Mouse (Mus musculus) layer of hippocampus, adult 2 months (tissue): ENCODE measurements around the gene Rfx3. TPM values are rescaled to one million over a fixed set of nuclear protein-coding genes. Genes with fewer than 3 reads are reported as not detected.

Source experiments
- DNase-seq, 2 experiments: peaks; one replicate each; pipeline ENCODE4 v3.0.0; 2022; ENCODE audit warnings: low spot score in 2 of 2
- H3K27ac ChIP-seq: fragments of 200-600 bp; 2 replicates; pipeline ENCODE4 v1.8.1; 2022
- H3K4me3 ChIP-seq: fragments of 200-600 bp; 2 replicates; pipeline ENCODE4 v1.8.1; 2022; ENCODE audit warnings: mild to moderate bottlenecking
- CTCF ChIP-seq: fragments of 200-600 bp; conservative IDR thresholded peaks from 2 replicates; pipeline ENCODE4 v1.8.1; 2022; ENCODE audit warnings: antibody characterized with exemption, mild to moderate bottlenecking, moderate library complexity
- total RNA-seq, 2 experiments: library from RNA; stranded (reverse); gene quantifications; 2 replicates each; pipeline ENCODE4 v1.2.3; 2021

The Rfx3 gene
- total RNA-seq, 2 experiments from 2014 or later, result 142 to 150 TPM

DNA sequence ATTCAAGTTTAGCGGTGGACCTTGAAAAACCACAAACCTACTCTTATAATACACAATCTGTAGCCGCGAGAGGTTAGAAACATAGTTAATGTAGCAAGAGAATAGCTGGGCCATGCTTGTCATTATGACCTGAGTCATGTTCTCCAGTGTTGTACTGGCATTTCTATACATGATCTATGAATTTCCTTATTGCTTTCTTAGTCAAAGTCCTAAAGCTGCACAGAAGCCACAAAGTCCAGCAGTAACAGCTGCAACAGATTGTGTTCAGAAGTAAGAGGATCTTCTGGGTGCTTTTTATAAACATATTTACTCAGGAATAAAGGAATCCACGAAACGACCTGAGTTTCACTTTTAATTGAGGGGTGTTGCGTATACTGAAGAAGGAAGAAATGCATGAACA is 109.3 kb downstream of the Rfx3 start:
- Histone ChIP-seq H3K27ac (no peak overlapping the region), H3K4me3 (no peak overlapping the region)
- no peak for TF ChIP-seq CTCF
- DNase-seq, result no peak

DNA sequence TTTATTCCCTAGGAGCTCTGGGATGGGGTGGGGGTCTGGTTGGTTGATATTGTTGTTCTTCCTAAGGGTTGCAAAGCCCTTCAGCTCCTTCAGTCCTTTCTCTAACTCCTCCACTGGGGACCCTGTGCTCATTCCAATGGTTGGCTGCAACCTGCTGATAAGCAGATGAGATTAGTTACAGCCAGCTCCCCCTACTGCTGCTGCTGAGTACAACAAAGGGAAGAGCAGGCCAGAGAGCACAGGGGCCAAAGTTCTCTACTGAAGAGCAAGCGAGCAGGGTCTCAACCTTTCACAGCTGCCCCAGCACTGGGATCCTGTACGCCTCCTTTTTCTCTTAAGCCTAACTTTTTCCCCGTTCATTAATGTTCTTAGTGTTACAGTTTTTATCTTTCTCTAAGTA is 126.4 kb downstream of the Rfx3 start:
- DNase-seq, result no peak
- Histone ChIP-seq H3K27ac (no peak overlapping the region), H3K4me3 (no peak overlapping the region)
- peak; percentile 41 for TF ChIP-seq CTCF

DNA sequence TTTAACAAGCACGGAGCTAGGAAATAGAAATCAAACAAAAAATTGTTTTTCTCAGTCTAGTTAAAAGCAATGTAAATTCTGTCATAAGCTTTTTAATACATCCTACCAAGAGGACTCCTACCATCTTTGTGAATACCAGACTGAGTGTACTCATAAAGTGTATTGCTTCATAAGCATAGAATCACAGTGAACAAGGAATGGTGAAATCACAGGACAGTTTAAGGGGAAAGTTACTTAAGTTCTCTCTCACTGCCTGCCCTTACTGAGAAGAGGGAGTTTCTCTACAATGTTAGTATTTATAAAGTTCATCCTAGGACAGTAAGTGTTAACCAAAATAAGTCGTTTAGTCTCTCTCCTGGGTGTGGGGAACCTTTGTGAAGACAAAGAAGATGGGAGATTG is 133.5 kb downstream of the Rfx3 start:
- no peak for TF ChIP-seq CTCF
- DNase-seq, result no peak
- no peak overlapping the region for H3K4me3 ChIP-seq
- H3K27ac ChIP-seq, result no peak overlapping the region

DNA sequence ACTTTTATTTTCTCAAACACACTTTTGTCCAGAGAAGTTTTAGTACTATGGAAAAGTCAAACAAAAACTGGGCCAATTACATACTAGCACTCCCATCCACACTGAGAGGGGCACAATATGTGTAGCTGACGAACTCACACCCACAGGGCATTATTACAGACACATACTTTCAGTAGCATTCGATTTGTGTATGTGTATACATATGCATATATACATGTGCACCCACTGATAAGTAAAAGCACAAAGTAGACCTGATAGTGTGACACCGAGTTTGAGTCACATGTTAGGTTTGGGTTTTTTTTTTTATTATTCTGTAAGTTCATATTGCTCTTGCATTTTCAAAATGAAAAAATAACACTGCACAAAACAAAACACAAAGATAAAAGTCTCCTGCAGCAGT is 140.2 kb downstream of the Rfx3 start:
- H3K4me3 ChIP-seq, result no peak overlapping the region
- no peak for TF ChIP-seq CTCF
- no peak overlapping the region for H3K27ac ChIP-seq
- DNase-seq, result no peak

DNA sequence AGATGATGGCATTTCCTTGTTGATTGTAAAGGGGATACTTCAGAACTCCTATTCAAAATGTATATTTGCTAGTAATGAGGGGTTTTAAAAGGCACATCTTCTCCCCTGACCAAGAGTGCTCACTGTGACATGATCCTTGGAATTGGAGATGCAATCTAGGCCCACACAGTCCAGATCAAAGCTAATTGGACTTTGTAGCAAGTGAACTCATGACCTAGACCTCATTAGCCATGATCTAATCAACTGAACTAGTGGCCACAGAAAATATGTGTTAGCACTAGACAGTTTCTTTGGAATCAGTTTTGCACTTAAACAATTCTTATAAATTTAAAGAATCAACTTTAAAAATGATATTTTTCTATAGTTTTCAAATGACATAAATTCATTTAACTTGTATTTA is 151.3 kb downstream of the Rfx3 start:
- no peak for DNase-seq
- H3K4me3 ChIP-seq, result no peak overlapping the region
- no peak for TF ChIP-seq CTCF
- no peak overlapping the region for H3K27ac ChIP-seq

DNA sequence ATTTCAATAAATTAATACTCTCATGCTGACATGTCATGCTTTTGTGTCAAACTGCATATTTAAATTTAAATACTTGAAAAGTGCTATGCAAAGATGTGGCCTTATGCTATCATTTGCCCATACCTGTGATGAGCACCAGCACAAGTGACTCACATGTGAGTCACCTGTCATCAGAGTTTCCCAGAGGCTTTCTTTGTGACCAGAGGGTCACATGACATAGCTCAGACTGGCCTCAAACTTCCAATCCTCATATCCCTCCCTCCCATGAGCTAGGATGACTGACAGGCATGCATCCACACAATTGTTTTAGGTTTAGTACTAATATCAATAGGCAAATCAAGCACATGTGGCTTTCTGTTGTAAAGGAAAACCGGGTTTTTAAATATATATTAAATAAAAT is 162.0 kb downstream of the Rfx3 start:
- no peak overlapping the region for H3K4me3 ChIP-seq
- no peak for DNase-seq
- H3K27ac ChIP-seq, result no peak overlapping the region
- no peak for TF ChIP-seq CTCF

DNA sequence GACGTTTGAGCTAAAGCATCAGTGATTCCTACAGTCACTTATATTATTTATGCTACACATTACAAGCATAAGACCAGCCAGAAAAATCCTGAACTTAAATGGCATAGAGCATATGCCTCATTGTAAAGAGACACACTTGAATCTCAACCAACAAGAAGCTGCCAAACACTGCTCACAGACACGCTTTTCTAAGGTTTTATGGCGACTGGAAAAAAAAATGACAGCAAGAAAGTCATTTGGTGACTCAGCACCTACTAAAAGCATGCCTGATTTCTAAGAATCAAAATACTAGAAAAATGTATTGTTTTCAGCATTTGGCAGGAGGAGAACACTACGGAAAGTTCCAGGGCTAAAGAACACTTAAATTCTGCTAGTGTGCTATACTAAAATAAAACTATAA is 163.9 kb downstream of the Rfx3 start:
- Histone ChIP-seq H3K27ac (no peak overlapping the region), H3K4me3 (no peak overlapping the region)
- no peak for TF ChIP-seq CTCF
- no peak for DNase-seq

DNA sequence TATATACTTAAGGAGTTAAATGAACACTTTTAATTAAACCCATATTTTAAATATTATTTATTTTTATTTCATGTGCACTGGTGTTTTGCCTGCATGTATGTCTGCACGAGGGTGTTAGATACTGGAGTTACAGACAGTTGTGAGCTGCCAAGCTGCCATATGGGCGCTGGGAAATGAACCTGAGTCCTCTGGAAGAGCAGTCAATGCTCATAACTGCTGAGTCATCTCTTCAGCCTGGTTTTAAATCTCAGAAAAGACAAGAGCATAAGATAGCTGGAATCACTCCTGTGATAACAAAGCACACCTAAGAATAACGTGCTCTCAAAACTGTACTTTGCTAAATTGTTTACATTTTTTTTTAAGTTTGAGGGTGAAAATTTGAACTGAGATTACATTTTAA is 172.3 kb downstream of the Rfx3 start:
- TF ChIP-seq CTCF, result no peak
- DNase-seq, result no peak
- H3K27ac ChIP-seq, result no peak overlapping the region
- no peak overlapping the region for H3K4me3 ChIP-seq

DNA sequence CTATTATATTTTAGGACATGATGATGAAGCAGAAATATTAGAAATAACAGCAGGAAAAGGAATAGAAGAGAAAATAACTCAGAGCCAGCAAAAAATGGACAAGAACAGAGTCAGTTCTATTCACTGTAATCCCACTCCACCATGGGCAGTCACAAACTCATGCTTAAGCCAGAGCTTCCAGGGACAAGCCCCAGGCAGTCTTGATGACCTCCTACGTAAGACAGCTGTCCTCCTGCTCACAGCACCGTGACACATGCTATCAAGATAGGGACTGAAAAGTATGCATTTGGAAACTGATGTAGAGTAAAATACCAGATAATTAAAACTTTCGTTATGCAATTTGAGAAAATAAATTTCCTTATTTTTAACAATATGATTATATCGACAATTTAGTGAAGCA is 172.9 kb downstream of the Rfx3 start:
- Histone ChIP-seq H3K27ac (no peak overlapping the region), H3K4me3 (no peak overlapping the region)
- no peak for TF ChIP-seq CTCF
- DNase-seq, result no peak

DNA sequence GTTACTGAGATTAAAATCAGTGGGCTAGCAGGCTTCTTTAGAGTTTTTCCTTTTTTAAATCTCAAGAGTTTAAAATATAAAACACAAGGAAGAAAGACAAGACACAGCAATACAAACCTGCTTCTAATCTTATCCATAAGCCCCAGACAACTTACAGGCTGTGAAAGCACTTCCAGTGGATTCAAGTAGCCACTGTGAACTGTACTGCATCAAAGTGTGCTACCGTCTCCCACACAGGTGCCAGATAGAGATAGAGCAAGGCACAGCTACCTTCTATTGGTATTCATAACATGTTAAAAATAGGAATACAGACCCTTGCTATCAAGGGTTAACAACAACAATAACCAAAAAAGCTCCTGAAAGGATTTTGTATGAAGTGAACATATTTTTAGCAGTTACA is 178.5 kb downstream of the Rfx3 start:
- H3K4me3 ChIP-seq, result no peak overlapping the region
- H3K27ac ChIP-seq, result no peak overlapping the region
- DNase-seq, result no peak
- TF ChIP-seq CTCF, result no peak

DNA sequence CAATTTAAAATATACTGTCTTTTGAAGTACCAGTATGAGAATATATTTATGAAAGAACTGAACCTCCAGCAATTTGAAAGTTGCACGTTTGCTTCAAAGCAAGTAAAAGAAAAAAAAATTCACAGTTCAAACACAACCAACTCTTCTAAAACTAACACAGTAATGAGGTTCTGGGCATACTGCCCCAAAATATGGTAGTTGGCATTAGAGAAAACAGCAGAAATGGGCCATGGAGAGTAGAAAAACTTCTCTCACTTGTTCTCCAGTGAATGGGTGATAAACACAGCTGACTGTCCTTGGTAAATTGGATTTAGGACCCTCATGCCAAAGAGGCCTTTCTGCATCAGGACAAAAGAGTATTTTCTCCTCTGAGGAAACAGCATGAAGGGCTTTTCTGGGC is 182.7 kb downstream of the Rfx3 start:
- DNase-seq, result peak in 1 of 2 experiments; percentile 23
- Histone ChIP-seq H3K27ac (peak overlapping the region; percentile 21), H3K4me3 (no peak overlapping the region)
- no peak for TF ChIP-seq CTCF

DNA sequence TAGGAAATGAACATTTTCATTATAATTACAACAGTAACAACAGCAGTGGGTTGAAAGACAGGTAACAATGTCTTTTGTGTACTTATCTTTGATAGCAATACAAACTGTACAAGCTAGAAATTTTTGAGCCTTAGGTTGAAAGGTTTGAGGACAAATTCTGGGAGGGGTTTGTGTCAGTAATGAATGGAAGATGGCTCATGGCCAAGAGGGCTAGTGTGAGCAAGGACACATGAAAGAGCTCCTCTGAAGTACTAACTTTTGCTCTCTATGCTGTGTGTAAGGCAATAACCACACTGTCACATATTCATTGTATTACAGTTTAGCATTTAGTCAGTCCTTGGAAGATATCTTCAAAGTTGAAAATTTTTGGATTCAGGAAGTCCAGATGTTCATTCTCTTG is 193.3 kb downstream of the Rfx3 start:
- H3K4me3 ChIP-seq, result no peak overlapping the region
- no peak overlapping the region for H3K27ac ChIP-seq
- no peak for TF ChIP-seq CTCF
- DNase-seq, result no peak

DNA sequence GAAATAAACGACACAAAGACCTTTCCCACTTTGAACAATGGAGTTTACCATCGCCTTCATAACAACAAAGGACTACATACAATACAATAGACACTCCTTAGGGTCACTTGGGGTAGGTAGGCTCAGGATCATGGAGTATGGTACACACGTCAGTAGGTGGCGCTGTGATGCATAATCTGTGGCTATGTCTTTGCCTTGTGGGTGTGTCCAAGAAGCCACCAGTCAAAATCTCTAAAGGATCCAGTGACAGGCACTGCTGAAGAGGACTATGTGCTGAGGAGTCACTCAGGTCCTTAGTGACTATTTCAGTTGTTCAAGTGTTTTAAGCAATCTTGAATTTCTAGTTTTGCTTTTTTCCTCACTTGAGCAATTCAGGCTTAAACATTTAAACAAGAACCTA is 230.9 kb downstream of the Rfx3 start:
- peak in 1 of 2 experiments; percentile 34 for DNase-seq
- Histone ChIP-seq H3K27ac (no peak overlapping the region), H3K4me3 (no peak overlapping the region)
- peak; percentile 80 for TF ChIP-seq CTCF

DNA sequence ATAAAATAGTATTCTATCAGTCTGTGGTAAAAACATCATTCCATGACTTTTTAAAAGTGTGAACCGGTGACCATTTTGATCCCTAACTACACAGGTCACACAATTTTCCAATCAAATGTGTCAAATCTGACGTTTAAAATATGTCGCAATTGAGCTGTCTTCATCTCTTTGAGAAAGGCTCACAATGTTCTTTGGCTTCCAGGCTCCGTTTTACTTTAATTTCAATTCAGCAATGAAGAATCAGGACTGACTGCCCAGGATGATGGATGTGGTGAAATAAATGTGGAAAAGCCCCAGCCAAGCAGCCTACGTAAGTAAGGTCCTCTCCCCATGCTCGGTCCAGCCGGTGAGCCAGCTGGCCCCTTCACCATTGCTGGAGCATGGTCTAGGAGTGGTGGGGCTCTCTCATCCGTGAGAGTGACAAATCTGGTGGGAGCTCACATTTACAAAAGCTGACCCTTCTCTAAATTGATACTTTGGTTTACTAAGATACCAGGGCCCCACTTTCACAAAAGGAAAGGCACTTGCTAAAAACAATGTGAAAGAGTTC is 240.2 kb downstream of the Rfx3 start:
- no peak overlapping the region for H3K4me3 ChIP-seq
- DNase-seq, result no peak
- H3K27ac ChIP-seq, result no peak overlapping the region
- TF ChIP-seq CTCF, result no peak

DNA sequence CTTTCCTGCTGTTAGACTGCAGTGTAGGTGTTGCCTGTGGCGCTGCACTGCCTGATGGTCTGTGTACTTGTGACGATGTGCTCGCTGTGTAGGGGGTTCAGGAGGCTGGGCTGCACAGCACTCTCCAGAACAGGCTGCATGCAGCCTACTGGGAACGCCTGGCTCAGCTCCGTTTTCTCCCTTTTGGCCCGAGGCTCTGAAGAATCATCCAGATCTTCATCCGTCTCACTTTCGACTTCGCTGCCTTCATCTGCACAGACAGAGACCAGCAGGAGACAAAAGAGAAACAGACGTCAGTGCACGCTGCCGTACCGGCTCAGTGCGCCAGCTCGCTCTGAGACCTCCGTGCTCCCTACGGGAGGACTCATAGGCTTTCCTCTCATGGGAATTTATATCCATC is 242.5 kb downstream of the Rfx3 start:
- Histone ChIP-seq H3K4me3 (no peak overlapping the region), H3K27ac (peak overlapping the region; percentile 46)
- TF ChIP-seq CTCF, result no peak
- DNase-seq, result no peak
